Mouse (Mus musculus) right cerebral cortex, adult 2 months (tissue): Measurements from ENCODE around the gene Tox2.

Experiments
- DNase-seq, 2 experiments: peaks; one replicate each; pipeline ENCODE4 v3.0.0; 2021 to 2022; ENCODE audit warnings: low spot score in 2 of 2

Gene Tox2

GRCm38 (mm10) chr2:163202884-163203634 is at the start of gene Tox2:
TSS of gene Tox2 (plus strand) at chr2:163203125.
- DNase-seq, result peak; percentile 79 to 85

GRCm38 (mm10) chr2:163154673-163155072 is 48.3 kb upstream of the Tox2 start:
- DNase-seq, result no peak

- peak; percentile 43 to 51 for DNase-seq
Measured at GRCm38 (mm10) chr2:163158979-163159378, 43.9 kb upstream of the Tox2 start.

GRCm38 (mm10) chr2:163164461-163164990 is 38.4 kb upstream of the Tox2 start:
- DNase-seq, result no peak

- no peak for DNase-seq
Measured at GRCm38 (mm10) chr2:163166067-163166805, 36.7 kb upstream of the Tox2 start.

- no peak for DNase-seq
Measured at GRCm38 (mm10) chr2:163171891-163172290, 31.0 kb upstream of the Tox2 start.

- no peak for DNase-seq
Measured at GRCm38 (mm10) chr2:163174066-163174465, 28.9 kb upstream of the Tox2 start.

GRCm38 (mm10) chr2:163175831-163176230 is 27.1 kb upstream of the Tox2 start:
- DNase-seq, result no peak

- DNase-seq, result no peak
Measured at GRCm38 (mm10) chr2:163176502-163176901, 26.4 kb upstream of the Tox2 start.

- no peak for DNase-seq
Measured at GRCm38 (mm10) chr2:163187552-163187951, 15.4 kb upstream of the Tox2 start.

- DNase-seq, result no peak
Measured at GRCm38 (mm10) chr2:163189596-163189995, 13.3 kb upstream of the Tox2 start.

GRCm38 (mm10) chr2:163190004-163190441 is 12.9 kb upstream of the Tox2 start:
- no peak for DNase-seq

- no peak for DNase-seq
Measured at GRCm38 (mm10) chr2:163192485-163192884, 10.4 kb upstream of the Tox2 start.

GRCm38 (mm10) chr2:163194015-163194414 is 8.9 kb upstream of the Tox2 start:
- DNase-seq, result no peak

GRCm38 (mm10) chr2:163194543-163194942 is 8.4 kb upstream of the Tox2 start:
- no peak for DNase-seq

- no peak for DNase-seq
Measured at GRCm38 (mm10) chr2:163195106-163195833, 7.7 kb upstream of the Tox2 start.

- no peak for DNase-seq
Measured at GRCm38 (mm10) chr2:163195834-163196145, 7.1 kb upstream of the Tox2 start.

- no peak for DNase-seq
Measured at GRCm38 (mm10) chr2:163201897-163202296, 1.0 kb upstream of the Tox2 start.

GRCm38 (mm10) chr2:163202553-163202883 is 407 bp upstream of the Tox2 start:
- DNase-seq, result no peak

- no peak for DNase-seq
Measured at GRCm38 (mm10) chr2:163203635-163204547, 966 bp downstream of the Tox2 start.

GRCm38 (mm10) chr2:163204548-163205261 is 1.8 kb downstream of the Tox2 start:
- no peak for DNase-seq
